Comparison of ENCODE assay signal across 8 mouse cellular contexts in genomic region chr10:75897373-75897772, GRCm38 (mm10). TPM values are rescaled to one million over a fixed set of nuclear protein-coding genes. Genes with fewer than 3 reads are reported as not detected.
DNase-seq lines count a peak whose midpoint lies in the region; ATAC-seq and TF ChIP-seq lines count a peak whose summit lies in the region.

No protein-coding gene starts in this region.

- no peaks in the 10 kb centered on the region for H3K27me3 ChIP-seq in kidney, embryonic 14.5 days (ENCODE audit: control insufficient read depth, insufficient read depth, low read length)
- no peaks in the 10 kb centered on the region for H3K27me3 ChIP-seq in MEL (ENCODE audit: control insufficient read depth in 1 of 2, insufficient read depth in 2 of 2, low read length in 2 of 2)

- H3K4me2 ChIP-seq in kidney, embryonic 14.5 days (replicated peaks; ENCODE audit: low read depth, low read length): no peak overlapping the region

- H3K4me1 ChIP-seq in kidney, embryonic 14.5 days (ENCODE audit: control insufficient read depth, insufficient read depth, low read length): peaks cover 6% of the 10 kb centered on the region; the same call in 1 of the 2 replicates
- H3K4me1 ChIP-seq in MEL (ENCODE audit: control insufficient read depth in 1 of 2, insufficient read depth in 2 of 2, low read length in 2 of 2): no peaks in the 10 kb centered on the region

- TF ChIP-seq POLR2A in MEL (IDR thresholded peaks at IDR 0.05; ENCODE audit: control insufficient read depth in 1 of 2, insufficient read depth in 1 of 2, low read depth in 1 of 2, low read length in 2 of 2, poor library complexity in 1 of 2): no peak

- no peaks in the 10 kb centered on the region for H3K9me3 ChIP-seq in kidney, embryonic 14.5 days (ENCODE audit: control insufficient read depth, low read length)
- no peaks in the 10 kb centered on the region for H3K9me3 ChIP-seq in MEL (replicated peaks; ENCODE audit: insufficient read depth, low read length)

- H3K79me2 ChIP-seq in MEL (ENCODE audit: control insufficient read depth, insufficient read depth, low read length, poor library complexity): no peaks in the 10 kb centered on the region

- H3K27ac ChIP-seq in kidney, embryonic 14.5 days (ENCODE audit: low read depth, low read length): no peak overlapping the region
- no peak overlapping the region for H3K27ac ChIP-seq in MEL (ENCODE audit: control insufficient read depth, low read depth, low read length)

- H3K9ac ChIP-seq in kidney, embryonic 14.5 days (ENCODE audit: low read depth, low read length): no peak overlapping the region
- no peak overlapping the region for H3K9ac ChIP-seq in MEL (ENCODE audit: control insufficient read depth, low read depth, low read length, poor library complexity, severe bottlenecking)

- TF ChIP-seq CTCF in MEL (IDR thresholded peaks at IDR 0.05 in 2 of 3, conservative IDR thresholded peaks at IDR 0.05 in 1 of 3; ENCODE audit: control insufficient read depth in 1 of 3, insufficient read depth in 1 of 3, low read depth in 2 of 3, low read length in 3 of 3, poor library complexity in 1 of 3, severe bottlenecking in 1 of 3): peak; percentile 65 to 77 (median 66)

- ATAC-seq in kidney, embryonic 14.5 days (ENCODE audit: low FRiP score, low TSS enrichment): no peak

- peak; percentile 64 for DNase-seq in kidney, adult 11 months
- DNase-seq in MEL (ENCODE audit: low read depth, low spot score): peak; percentile 43
- peak; percentile 81 to 87 for DNase-seq in cerebellum, adult 18-20 months
- DNase-seq in gastrocnemius, postnatal 10 days: peak; percentile 90
- peak; percentile 52 to 89 for DNase-seq in layer of hippocampus, postnatal 25 days (ENCODE audit: extremely low spot score in 1 of 2, low spot score in 1 of 2)
- peak; percentile 12 to 28 for DNase-seq in natural killer cell, adult 2 months (ENCODE audit: low spot score in 2 of 2)
- peak; percentile 32 to 45 for DNase-seq in thymus, postnatal 36 days

- H3K36me3 ChIP-seq in kidney, embryonic 14.5 days (ENCODE audit: control insufficient read depth, insufficient read depth, low read length): peaks cover 68% of the 10 kb centered on the region
- H3K36me3 ChIP-seq in MEL (ENCODE audit: control insufficient read depth in 1 of 2, insufficient read depth in 2 of 2, low read length in 2 of 2): peaks cover 0 to 9% of the 10 kb centered on the region in 2 experiments; a peak in 2 of 4 replicates

- peak; percentile 30 for TF ChIP-seq RAD21 in MEL (IDR thresholded peaks at IDR 0.05; ENCODE audit: low read depth, low read length)

- H3K4me3 ChIP-seq in kidney, embryonic 14.5 days (ENCODE audit: low read length): no peak overlapping the region
- no peak overlapping the region for H3K4me3 ChIP-seq in MEL (ENCODE audit: control insufficient read depth in 1 of 2, insufficient read depth in 1 of 2, low read depth in 2 of 2, low read length in 2 of 2)

- 40% methylated on average over 6 of the region's 6 CpGs for WGBS in kidney, embryonic 14.5 days

- no peak for TF ChIP-seq EP300 in MEL (IDR thresholded peaks at IDR 0.05; ENCODE audit: low read depth in 1 of 2, low read length in 2 of 2)

TF ChIP-seq in MEL, 35 proteins besides CTCF, POLR2A, EP300 and RAD21:
- TF ChIP-seq UBTF (IDR thresholded peaks at IDR 0.05; ENCODE audit: borderline replicate concordance, insufficient read depth, low read depth, low read length) (no peak), NRF1 (IDR thresholded peaks at IDR 0.05; ENCODE audit: insufficient read depth, low read depth, low read length, poor library complexity, severe bottlenecking) (no peak), MYC (IDR thresholded peaks at IDR 0.05; ENCODE audit: low read depth, low read length) (no peak), GATA1 (IDR thresholded peaks at IDR 0.05; ENCODE audit: low read depth, low read length) (peak; percentile 55; the same call in 1 of the 2 replicates), CHD1 (IDR thresholded peaks at IDR 0.05; ENCODE audit: low read depth, low read length) (no peak), NELFE (IDR thresholded peaks at IDR 0.05; ENCODE audit: low read depth, low read length) (no peak), SMC3 (IDR thresholded peaks at IDR 0.05; ENCODE audit: low read depth, low read length) (peak; percentile 60), POLR2AphosphoS5 (IDR thresholded peaks at IDR 0.05; ENCODE audit: borderline replicate concordance, low read depth, low read length) (no peak)

RNA-seq across cellular contexts. Expression of gene Derl3, which starts 4.2 kb away (rescaled TPM):
- polyA plus RNA-seq in kidney, embryonic 14.5 days (2014; fragmentation: Nextera tagmentation; extraction: Ambion mirVana): 3.2 and 4.1 TPM in 2 replicates
- 0.23 and 0.69 TPM in 2 replicates for total RNA-seq in MEL (2012; rRNA removed)
- 1 to 10 TPM in 1 of 2 experiments, not detected in 1; 1.5 TPM for polyA plus RNA-seq in MEL (2012; ENCODE audit: insufficient read depth in 1 of 2, insufficient read length in 2 of 2, low read depth in 1 of 2, low replicate concordance in 2 of 2, missing spikeins in 1 of 2)
- total RNA-seq in gastrocnemius, postnatal 10 days (2021): under 1 TPM in 1 of 2 experiments, not detected in 1; 0.27 TPM
- 1 to 10 TPM; 3.8 to 4.7 TPM for total RNA-seq in layer of hippocampus, postnatal 25 days (2021)

RNA-seq across cellular contexts. Expression of gene Smarcb1, which starts 24.0 kb away (rescaled TPM):
- polyA plus RNA-seq in kidney, embryonic 14.5 days (2014; fragmentation: Nextera tagmentation; extraction: Ambion mirVana): 176 and 238 TPM in 2 replicates
- total RNA-seq in MEL (2012; rRNA removed): 91.6 and 91.8 TPM in 2 replicates
- polyA plus RNA-seq in MEL (2012; ENCODE audit: insufficient read depth in 1 of 2, insufficient read length in 2 of 2, low read depth in 1 of 2, low replicate concordance in 2 of 2, missing spikeins in 1 of 2): 1,000 to 10,000 TPM in 1 of 2 experiments, 100 to 1,000 TPM in 1; 117 to 2,689 TPM
- total RNA-seq in gastrocnemius, postnatal 10 days (2021): 10 to 100 TPM; 30.5 to 39.1 TPM
- total RNA-seq in layer of hippocampus, postnatal 25 days (2021): 10 to 100 TPM; 86.4 to 88.8 TPM

RNA-seq across cellular contexts. Expression of gene Chchd10, which starts 35.6 kb away (rescaled TPM):
- polyA plus RNA-seq in kidney, embryonic 14.5 days (2014; fragmentation: Nextera tagmentation; extraction: Ambion mirVana): 94.4 and 99.4 TPM in 2 replicates
- 143 and 158 TPM in 2 replicates for total RNA-seq in MEL (2012; rRNA removed)
- 100 to 1,000 TPM in 1 of 2 experiments, not detected in 1; 428 TPM for polyA plus RNA-seq in MEL (2012; ENCODE audit: insufficient read depth in 1 of 2, insufficient read length in 2 of 2, low read depth in 1 of 2, low replicate concordance in 2 of 2, missing spikeins in 1 of 2)
- 100 to 1,000 TPM; 592 to 715 TPM for total RNA-seq in gastrocnemius, postnatal 10 days (2021)
- 100 to 1,000 TPM; 323 to 356 TPM for total RNA-seq in layer of hippocampus, postnatal 25 days (2021)

RNA-seq across cellular contexts. Expression of gene Mif, which starts 37.3 kb away (rescaled TPM):
- 2,350 and 2,543 TPM in 2 replicates for polyA plus RNA-seq in kidney, embryonic 14.5 days (2014; fragmentation: Nextera tagmentation; extraction: Ambion mirVana)
- 862 and 1,292 TPM in 2 replicates for total RNA-seq in MEL (2012; rRNA removed)
- 1,000 to 10,000 TPM in 1 of 2 experiments, 100 to 1,000 TPM in 1; 817 to 2,606 TPM for polyA plus RNA-seq in MEL (2012; ENCODE audit: insufficient read depth in 1 of 2, insufficient read length in 2 of 2, low read depth in 1 of 2, low replicate concordance in 2 of 2, missing spikeins in 1 of 2)
- 100 to 1,000 TPM; 146 to 148 TPM for total RNA-seq in gastrocnemius, postnatal 10 days (2021)
- total RNA-seq in layer of hippocampus, postnatal 25 days (2021): 100 to 1,000 TPM; 420 to 504 TPM

RNA-seq across cellular contexts. Expression of gene Mmp11, which starts 38.9 kb away (rescaled TPM):
- polyA plus RNA-seq in kidney, embryonic 14.5 days (2014; fragmentation: Nextera tagmentation; extraction: Ambion mirVana): 43.7 and 53.9 TPM in 2 replicates
- total RNA-seq in MEL (2012; rRNA removed): 1.3 and 1.5 TPM in 2 replicates
- 1 to 10 TPM in 1 of 2 experiments, not detected in 1; 5.9 TPM for polyA plus RNA-seq in MEL (2012; ENCODE audit: insufficient read depth in 1 of 2, insufficient read length in 2 of 2, low read depth in 1 of 2, low replicate concordance in 2 of 2, missing spikeins in 1 of 2)
- total RNA-seq in gastrocnemius, postnatal 10 days (2021): 1 to 10 TPM; 5.1 to 7.4 TPM
- 1 to 10 TPM; 1.4 to 2.1 TPM for total RNA-seq in layer of hippocampus, postnatal 25 days (2021)

Comparison
In these comparisons a context has a peak if more than half of its experiments do, and no peak if none do; other contexts are left out.
1. DNase-seq: peak in every context shown above with its lines; median percentile 90 in gastrocnemius, postnatal 10 days; 84 in cerebellum, adult 18-20 months; 70 in layer of hippocampus, postnatal 25 days; 64 in kidney, adult 11 months; 43 in MEL; 38 in thymus, postnatal 36 days; 20 in natural killer cell, adult 2 months.